Mouse (Mus musculus): ENCODE data around the gene Cnst.

The Cnst gene

DNA sequence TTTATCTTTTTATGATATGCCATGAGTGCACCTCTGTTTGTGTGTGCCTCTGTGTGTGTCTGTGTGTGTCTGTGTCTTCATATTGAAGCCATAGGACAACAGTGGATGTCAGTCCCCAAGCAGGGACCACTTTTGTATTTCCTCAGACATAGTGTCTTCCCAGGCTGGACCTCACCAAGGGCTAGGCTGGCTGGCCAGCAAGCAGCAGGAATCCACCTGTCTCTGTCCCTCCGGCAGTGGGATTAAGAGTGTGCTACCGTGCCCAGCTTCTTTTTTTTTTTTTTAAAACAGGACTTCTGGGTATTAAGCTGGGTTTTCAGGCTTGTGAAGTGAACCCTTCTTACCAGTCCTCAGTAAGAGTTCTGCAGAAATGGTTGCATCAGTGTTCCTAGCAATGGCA, 46.0 kb downstream of the Cnst start:
- DNase-seq (ENCODE audit: low spot score in 2 of 2), result no peak

GRCm38 (mm10) chr1:179592972-179593371, 46.8 kb downstream of the Cnst start:
- no peak for DNase-seq (ENCODE audit: low spot score in 2 of 2)

DNA sequence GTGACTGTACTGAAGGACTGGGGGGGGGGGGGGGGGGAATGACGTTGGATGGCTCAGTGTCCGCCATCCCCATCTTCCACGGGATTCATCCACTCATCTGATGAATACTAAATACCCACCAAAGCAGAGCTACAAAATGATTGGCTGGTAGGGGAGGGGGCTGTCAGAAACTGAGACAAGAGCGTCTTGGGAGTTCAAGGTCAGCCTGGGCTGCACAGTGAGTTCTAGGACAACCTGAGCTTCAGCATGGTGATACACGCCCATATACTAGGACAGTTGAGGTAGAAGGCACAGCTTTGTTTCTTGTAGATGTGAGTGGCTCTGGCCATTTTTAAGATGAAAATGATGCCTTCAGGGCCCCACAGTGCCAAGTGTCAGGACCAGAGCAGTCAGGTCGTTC, 52.2 kb downstream of the Cnst start:
- no peak for DNase-seq (ENCODE audit: low spot score in 2 of 2)

GRCm38 (mm10) chr1:179604526-179604925, 58.4 kb downstream of the Cnst start:
- no peak for DNase-seq (ENCODE audit: low spot score in 2 of 2)

DNA sequence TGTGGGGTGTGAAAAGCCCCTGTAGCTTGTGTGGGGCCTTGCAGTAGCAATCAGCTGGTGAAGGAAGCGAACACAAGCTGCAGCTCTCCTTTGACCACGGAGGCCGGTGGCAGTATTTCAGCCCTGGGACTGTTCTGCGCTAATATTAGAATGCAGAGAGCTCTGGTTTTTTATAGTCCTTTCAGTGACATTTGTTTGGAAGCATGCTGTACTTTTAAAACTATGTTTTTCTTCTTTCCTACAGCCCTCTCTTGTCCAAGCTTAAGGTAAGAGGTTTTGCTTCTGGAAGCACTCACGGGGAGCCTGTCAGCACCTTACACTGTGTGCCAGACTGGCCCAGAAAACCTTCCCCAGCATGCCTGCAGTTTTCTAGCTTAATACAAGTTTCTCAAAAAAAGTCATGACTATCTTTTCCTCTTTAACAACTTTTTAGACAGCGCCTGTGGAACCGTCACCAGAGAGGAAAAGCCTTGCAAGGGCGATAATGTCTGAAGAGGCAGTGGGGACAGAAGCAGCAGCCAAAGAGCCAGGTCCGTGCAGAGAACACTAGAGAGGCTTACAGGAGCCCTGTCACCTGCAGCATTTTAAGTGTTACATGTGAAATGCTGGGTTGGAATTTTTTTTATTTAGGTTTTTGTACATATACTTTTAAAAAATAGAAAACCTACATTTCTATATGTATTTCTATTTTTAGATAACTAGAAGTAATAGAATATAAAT, 60.0 kb downstream of the Cnst start:
- DNase-seq (ENCODE audit: low spot score in 2 of 2), result no peak

DNA sequence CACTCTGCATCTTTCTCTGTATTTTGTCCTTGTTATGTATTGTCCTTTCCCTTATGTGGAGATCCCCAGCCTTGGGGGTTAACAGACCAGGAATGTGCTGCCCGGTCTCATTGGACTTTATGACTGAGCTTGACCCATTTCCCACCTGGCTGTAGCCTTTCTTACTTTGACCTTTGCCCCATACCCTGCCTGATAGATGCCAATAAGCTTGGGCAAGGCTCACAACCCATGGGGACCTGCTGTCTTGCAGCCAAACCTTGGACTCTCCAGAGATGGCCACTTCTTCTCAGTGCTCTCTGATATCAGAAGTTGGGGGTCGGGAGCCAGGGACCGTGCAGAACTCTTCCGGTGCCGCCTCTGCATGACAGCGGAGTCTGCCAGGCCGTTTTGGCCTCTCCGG, 62.4 kb downstream of the Cnst start:
- DNase-seq (ENCODE audit: low spot score in 2 of 2), result no peak

GRCm38 (mm10) chr1:179609724-179610505, 63.7 kb downstream of the Cnst start:
- DNase-seq (ENCODE audit: low spot score in 2 of 2), result no peak

GRCm38 (mm10) chr1:179611182-179611581, 65.0 kb downstream of the Cnst start:
- DNase-seq (ENCODE audit: low spot score in 2 of 2), result no peak

DNA sequence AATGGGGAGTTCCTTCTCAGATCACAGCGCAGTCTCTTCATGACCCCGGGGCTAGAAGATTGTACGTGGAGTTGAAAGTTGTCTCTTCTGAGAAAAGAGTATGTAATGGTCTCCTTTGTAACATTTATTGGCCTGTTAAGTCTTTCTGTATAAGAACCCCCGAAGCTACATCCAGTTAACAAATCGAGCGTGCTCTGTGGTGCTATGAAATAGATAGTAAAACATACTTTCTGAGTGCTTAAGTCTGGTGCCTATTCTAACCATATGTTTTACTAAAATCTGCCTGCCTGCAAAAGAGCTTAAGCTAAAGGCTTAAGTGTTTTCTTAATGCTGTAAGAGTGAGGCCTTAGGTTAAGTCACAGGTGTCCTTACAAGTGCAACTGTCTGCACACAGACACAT, 66.2 kb downstream of the Cnst start:
- DNase-seq (ENCODE audit: low spot score in 2 of 2), result no peak

DNA sequence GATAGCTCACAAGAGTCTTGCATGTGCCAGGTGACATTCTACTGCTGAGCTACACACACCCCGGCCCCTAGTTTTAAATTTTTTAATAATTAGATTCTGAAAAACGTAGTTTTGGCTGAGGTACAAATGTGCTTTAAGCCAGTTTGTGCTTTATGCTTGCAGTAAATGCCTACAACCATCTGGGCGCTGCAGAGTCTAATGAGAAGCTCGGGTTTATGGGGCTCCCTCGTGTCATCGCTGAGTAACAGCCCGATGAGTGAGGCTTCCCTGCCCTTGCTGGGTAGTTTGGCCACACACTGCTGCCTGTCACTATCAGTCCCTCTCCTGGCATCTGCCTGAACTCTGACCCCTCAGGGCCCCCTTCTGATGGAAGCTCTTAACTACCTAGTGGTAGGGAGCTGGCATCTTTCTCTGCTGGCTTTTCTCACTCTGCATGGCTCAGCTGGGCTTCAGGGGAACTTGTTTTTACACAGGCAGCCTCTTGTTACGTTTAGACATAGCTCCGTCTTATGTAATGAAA, 66.9 kb downstream of the Cnst start:
- DNase-seq (ENCODE audit: low spot score in 2 of 2), result no peak

DNA sequence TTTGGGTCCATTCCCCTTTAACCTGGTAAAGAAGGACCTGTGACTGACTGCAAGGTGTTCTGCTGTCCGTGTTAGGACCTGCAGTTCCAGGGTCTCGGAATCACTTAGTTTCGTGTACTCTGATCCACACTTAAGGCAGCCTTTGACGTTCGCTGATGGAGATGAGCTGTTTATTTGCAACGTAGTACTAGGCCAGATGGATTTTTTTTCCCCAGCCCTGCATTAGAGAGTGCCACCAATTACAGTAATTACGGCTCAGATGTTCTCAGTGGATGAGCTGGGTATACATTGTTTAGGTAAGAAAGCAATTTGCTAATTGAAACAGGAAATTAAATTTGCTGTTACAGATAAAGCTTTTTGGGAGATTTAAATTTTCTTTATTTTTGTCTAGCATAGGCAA, 71.3 kb downstream of the Cnst start:
- DNase-seq (ENCODE audit: low spot score in 2 of 2), result no peak

DNA sequence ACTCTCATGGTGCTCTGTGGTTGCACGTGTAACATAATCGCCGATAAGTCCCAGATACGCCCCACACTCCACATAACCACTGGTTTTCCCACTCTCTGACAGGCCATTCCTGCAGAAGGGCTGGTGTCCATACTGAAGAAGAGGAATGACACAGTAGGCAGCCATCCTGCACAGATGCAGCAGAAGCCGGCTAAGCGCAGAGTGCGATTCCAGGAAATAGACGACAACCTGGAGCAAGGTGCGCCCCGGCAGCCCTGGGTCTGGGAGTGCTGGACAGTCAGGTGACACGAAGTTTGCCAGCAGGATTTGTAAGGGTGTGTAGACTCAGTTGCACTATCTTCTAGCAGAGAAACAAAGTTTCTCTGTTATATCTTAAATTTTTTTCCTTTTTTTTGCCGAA, 76.5 kb downstream of the Cnst start:
- no peak for DNase-seq (ENCODE audit: low spot score in 2 of 2)

GRCm38 (mm10) chr1:179623657-179624056, 77.5 kb downstream of the Cnst start:
- DNase-seq (ENCODE audit: low spot score in 2 of 2), result no peak

GRCm38 (mm10) chr1:179624354-179624753, 78.2 kb downstream of the Cnst start:
- DNase-seq (ENCODE audit: low spot score in 2 of 2), result peak in 1 of 2 experiments; percentile 32

GRCm38 (mm10) chr1:179627855-179628254, 81.7 kb downstream of the Cnst start:
- DNase-seq (ENCODE audit: low spot score in 2 of 2), result no peak

GRCm38 (mm10) chr1:179628438-179629106, 82.4 kb downstream of the Cnst start:
- DNase-seq (ENCODE audit: low spot score in 2 of 2), result no peak

DNA sequence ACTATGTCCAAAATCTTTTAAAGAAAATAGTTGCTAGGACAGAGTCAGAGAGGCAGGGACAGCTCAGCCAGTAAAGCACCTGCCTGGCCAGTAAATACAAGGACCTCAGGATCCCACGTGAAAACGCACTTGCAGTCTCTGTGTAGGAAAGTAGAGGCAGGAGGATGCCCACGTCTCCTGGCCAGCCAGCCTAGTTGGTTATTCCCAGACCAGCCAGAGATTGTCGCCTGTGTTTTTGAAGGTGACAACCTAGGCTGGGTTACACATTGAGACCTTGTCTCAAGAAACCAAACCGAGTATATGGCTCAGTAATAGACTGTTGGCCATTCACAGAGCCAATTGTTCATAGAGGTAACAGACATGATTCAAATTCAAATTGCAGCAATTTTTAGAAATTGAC, 83.1 kb downstream of the Cnst start:
- DNase-seq (ENCODE audit: low spot score in 2 of 2), result no peak

GRCm38 (mm10) chr1:179632746-179633413, 86.7 kb downstream of the Cnst start:
- no peak for DNase-seq (ENCODE audit: low spot score in 2 of 2)

DNA sequence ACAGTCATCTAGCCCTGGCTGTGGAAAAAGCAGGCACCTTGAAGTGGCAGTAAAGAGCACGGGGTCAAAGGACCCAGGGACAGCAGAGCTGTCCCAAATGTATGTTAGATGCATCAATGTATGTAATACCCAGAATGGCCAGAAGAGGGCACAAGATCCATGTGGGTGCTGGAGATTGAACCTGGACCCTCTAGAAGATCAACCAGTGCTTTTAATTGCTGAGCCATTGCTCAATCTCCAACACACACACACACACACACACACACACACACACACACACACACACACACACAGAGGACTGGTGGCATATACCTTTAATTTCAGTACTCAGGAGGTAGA, 87.2 kb downstream of the Cnst start:
- no peak for DNase-seq (ENCODE audit: low spot score in 2 of 2)

DNA sequence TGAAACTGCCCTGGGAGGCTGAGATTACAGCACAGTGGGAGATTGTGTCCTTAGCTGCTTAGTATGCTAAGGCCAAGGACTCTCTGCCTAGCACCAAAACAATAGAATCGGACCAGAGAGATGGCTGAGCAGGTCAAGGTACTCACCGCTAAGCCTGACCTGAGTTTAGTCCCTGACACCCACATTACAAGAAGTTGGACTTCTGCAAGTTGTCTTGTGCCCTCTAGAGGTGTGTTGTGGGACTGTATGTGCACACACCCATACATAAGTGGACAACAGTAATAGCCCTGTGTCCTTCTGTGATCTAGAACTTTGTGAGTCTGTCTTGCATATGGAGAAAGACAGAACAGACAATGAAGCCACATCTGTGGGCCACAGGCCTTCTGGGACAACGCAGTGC, 88.0 kb downstream of the Cnst start:
- no peak for DNase-seq (ENCODE audit: low spot score in 2 of 2)

GRCm38 (mm10) chr1:179642726-179643125, 96.6 kb downstream of the Cnst start:
- no peak for DNase-seq (ENCODE audit: low spot score in 2 of 2)

- DNase-seq (ENCODE audit: low spot score in 2 of 2), result no peak
Measured at GRCm38 (mm10) chr1:179644151-179644550, 98.0 kb downstream of the Cnst start.
